Mouse (Mus musculus) cerebellum, postnatal 36 days (tissue): ENCODE results near the gene Eps8l3.

ENCODE experiments used
- DNase-seq, 2 experiments: peaks; one replicate each; pipeline ENCODE4 v3.0.0; 2021 to 2022; ENCODE audit warnings: mixed read lengths in 2 of 2

Eps8l3 gene

DNA sequence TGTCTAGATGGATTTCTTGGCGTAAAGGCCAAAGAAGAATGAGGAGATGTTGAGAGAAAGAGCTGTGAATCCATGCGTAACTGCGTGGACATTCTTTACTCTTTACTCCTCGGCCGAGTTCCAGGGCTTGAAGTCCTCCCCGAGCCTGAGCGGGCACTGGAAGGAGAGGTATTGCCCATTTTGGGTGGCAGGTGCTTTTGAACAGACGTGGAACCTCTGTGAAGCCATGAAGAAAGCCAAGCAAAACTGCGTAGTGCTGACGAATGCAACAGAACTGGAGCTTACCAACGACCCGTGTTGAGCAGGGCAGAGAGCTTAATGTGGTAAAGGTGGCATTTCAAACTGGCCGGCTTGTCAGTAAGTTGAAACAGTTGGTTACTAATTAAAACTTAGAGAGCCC lies 21.7 kb downstream of the Eps8l3 start:
- DNase-seq, result no peak

- no peak for DNase-seq
These were observed 24.1 kb downstream of the Eps8l3 start for GRCm38 (mm10) chr3:107900955-107901673.

DNA sequence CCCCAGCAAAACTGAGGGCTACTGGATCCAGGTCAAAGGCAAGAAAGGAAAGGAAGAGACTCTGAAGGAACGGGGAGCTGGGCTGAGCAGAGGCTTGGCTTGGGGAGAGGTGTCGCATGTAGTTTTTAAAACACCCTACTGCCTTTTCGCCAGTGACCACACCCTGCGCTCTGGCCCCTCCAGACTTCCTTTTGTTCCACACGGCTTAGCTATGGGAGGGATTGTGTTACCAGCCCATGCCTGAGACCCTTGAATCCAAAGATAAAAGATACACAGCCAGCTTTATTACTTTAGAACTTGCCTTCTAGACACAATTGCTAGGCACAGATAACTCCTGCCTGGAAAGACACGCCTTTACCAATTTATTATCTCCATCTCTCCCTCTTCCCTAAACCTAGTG lies 28.9 kb downstream of the Eps8l3 start:
- no peak for DNase-seq

GRCm38 (mm10) chr3:107916674-107917073 lies 39.6 kb downstream of the Eps8l3 start:
- DNase-seq, result no peak

DNA sequence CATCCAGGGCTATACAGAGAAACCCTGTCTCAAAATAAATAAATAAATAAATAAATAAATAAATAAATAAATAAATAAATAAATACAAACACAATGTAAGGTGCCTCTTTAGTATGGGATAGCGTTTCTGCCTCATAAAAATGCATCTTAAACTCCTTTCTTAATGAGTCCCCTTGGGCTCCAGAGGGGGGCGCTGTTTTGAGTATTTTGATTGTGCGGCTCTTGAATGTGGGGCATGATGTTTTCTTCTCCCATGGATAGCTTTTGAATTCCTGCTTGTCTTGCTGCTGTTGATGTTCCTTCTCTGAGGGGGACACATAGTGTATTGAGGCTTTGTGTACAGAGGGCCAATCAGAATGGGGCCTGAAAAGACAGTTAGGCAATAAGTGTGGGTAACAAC lies 40.1 kb downstream of the Eps8l3 start:
- DNase-seq, result no peak

DNA sequence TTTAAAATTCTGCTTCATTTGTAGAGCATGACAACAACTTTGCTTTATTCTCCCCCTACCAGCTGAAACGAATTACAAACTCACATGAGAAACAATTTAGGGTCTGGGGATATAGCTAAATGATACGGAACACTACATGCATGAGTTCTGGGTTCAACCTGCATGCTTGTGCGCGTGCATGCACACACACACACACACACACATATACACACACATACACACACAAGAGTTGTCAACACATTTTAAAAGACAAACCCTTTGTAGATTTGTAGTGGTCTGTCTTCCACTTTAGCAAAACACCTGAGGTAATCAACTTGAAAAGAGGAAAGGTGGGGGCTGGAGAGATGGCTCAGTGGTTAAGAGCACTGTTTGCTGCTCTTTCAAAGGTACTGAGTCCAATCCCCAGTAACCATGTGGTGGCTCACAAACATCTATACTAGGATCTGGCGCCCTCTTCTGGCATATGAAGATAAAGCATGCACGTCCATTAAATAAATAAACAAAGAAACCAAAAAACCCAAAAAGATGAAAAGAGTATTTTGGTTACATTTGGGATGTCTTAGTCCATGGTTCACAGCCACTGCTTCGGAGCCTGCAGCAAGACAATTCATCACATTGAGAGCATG lies 40.9 kb downstream of the Eps8l3 start:
- DNase-seq, result peak; percentile 31 to 70

DNA sequence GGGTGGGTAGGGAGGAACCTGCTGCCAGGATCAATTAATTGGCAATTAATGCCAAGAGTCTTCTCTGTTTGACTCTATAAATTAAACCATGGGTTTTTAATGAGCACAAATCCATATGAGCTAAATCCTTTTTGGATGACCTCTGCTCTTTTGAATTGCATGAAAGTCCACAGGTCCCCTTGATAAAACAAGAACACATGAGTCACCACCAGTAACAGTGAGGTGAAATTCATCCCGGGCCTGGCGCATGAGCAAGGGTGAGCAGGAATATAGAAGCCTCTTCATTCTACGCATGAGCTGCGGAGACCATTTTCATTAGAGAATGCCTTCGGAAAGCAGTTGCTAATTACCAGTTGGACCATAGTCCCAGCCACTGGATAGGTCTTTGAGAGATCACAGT lies 43.3 kb downstream of the Eps8l3 start:
- DNase-seq, result no peak

GRCm38 (mm10) chr3:107925335-107925734 lies 48.3 kb downstream of the Eps8l3 start:
- DNase-seq, result no peak

DNA sequence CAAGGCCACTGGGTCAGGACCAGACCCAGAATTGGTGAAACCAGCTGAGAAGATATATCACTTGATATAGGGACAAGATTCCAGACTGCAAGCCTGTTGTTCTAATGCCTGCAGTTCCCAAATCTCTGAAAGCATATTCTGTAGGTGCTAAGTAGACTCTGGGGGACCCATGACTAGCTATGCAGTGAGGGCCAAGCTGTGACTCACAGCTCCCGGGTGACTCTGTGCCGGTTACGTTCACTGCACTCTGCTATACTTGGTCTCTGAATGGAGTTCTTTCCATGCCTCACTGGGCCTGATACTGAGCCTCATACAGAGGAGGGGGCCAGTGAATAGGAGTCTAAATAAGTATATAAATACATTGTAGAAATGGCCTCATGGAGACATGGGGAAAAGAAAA lies 50.8 kb downstream of the Eps8l3 start:
- no peak for DNase-seq

- no peak for DNase-seq
These were observed 51.7 kb downstream of the Eps8l3 start for GRCm38 (mm10) chr3:107928691-107929090.

- no peak for DNase-seq
These were observed 52.2 kb downstream of the Eps8l3 start for GRCm38 (mm10) chr3:107929243-107929642.

DNA sequence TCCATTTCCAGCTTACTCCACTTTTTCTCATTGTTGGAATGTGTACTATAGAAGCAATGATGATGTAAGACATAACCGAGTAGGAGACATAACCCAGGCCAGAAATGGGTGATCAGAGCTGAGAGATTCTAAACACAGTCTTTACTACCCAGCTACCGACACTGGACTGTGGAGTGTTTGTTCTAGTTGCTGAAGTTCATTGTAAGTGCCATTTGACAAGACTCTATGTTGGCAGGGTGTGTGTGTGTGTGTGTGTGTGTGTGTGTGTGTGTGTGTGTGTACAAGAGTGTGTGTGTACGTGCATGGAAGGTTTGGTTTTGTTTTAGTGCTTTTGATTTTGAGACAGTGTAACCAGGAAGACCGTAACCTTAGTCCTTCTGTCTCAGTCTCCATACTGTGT lies 52.7 kb downstream of the Eps8l3 start:
- DNase-seq, result no peak

DNA sequence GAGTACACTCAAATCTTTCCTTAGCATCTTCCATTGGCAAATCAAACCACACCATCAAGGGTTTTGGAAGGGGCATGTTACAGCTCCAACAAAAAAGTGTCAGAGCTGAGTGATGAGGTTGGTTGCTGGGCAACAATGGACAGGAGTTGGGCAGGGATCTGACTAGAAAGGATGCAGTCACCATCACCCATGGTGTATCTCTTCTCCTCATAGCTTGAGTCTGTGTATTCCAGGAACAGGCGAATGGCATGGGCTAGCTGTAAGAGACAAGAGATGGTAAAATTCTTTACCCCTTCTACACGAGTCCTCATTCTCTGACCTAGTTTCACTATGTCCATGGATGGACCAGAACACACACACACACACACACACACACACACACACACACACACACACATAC lies 54.1 kb downstream of the Eps8l3 start:
- no peak for DNase-seq

DNA sequence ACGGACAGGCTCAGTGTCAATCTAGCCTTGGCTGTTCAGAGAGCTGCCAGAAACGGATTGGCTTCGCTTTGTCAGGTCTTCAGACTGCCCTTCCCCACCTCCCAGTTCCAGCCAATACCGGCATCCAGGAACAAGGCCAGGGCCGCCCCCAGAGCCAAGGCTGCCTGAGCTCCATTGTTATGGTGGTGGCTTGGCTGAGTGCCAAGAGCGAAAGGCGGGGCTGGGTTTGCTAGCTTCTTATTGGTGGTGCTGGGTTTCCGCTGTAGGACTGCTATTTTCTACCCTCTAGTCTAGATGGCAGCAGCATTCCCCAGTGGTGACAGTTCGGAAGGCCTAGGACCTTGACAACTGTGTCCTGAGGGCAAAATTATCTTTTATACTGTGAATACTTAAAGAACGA lies 54.6 kb downstream of the Eps8l3 start, which contains the start of gene Gstm7:
Gene Gstm7 (minus strand): TSS at position 148 of the 400 bp plus-strand sequence.
- peak; percentile 92 to 94 for DNase-seq

GRCm38 (mm10) chr3:107932128-107932527 lies 55.1 kb downstream of the Eps8l3 start:
- DNase-seq, result no peak

DNA sequence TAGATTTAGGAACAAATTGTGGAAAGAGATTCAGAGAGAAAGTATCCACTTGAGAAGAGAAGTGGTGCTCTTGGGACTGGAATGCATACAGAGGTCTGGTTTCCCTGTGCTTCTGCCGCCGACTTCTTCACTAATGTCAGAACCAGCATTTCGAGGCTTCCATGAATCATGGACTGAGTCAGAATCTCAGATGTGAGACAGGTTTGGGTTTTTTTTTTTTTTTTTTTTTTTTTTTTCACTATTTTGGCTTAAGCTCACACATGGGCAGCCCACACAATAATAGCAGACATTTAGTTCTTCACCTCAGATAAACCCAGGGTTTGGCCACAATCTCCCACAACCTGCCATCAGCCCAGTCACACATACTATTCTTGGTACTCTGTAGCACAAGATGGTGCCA lies 58.2 kb downstream of the Eps8l3 start:
- no peak for DNase-seq

DNA sequence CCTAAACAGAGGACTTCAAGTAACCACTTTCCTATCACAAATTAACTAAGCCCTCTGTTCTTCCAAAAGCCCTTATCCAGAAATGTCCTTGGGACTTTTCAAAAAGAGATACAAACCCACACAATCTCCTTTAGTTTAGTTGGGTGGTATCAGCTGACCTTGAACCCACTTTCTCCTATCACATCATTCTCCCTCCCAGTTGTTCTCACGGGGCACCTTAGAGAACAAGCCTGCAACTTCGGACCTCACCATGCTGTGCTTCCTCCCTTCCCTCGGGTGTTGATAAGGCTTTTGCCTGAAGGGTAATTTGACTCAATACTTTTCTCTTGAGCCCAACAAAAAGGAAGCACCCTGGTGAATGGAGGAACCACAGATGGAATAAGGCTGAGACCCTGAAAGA lies 58.9 kb downstream of the Eps8l3 start:
- no peak for DNase-seq

DNA sequence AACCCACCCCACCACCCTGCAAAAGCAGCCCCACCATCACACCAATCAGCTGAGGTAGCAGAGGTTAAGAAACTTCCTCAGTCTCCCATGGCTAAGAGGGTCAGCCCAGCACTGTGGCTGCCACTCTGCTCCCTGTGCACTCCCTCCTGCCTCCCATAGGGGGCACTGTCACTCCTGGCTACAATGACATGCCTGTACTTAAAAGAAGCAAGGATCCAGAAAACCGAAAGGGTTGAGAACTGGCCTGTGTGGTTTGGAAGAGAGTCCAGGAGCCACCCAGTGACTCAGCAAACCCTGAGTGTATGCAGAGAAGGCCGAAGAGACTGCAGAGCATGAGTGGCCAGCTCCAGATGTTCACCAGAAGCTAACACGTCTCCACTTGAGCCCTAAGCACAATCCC lies 62.4 kb downstream of the Eps8l3 start:
- DNase-seq, result peak; percentile 43 to 49

DNA sequence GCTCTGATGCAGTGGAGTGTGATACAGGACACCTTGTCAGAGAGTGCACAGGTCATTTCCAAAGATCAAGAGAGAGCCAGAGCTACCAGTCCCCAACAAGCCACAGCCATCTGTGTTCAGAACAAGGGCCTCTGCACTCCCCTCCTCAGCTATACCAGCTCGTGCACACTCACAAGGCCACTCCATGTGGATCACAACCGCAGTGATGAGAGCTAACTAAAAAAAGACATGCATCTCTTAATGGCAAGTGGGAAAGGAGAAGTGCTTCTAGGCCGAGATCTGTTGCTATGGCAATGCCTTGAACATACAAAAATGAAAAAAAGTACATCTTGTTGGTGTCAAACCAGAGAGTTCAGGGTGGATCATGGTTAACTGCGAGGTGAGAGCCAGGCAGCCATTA lies 62.8 kb downstream of the Eps8l3 start:
- no peak for DNase-seq

- no peak for DNase-seq
These were observed 63.5 kb downstream of the Eps8l3 start for GRCm38 (mm10) chr3:107940524-107940923.

DNA sequence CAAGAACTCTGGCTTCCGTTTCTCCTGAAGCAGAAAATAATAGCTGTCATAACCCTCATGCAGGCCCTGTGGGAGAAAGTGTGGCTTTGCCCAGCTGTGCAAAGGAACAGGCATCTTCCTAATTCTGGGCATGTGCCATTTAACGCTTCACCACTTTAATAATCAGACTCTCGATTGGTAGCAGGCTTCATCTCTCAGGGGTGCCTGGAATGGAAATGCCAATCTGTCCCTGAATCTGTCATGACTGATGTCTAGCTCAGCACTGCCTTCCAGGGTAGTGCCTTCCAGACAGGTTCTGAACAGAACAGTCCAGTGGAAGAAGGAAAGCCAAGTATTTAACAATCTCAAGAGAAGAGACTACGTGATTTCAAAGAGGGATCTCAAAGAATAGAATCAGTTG lies 64.2 kb downstream of the Eps8l3 start:
- DNase-seq, result no peak
